Mouse (Mus musculus): ENCODE results near the gene Fcer2a. TPM values are rescaled to one million over a fixed set of nuclear protein-coding genes. Genes with fewer than 3 reads are reported as not detected.

Gene Fcer2a
- not detected in 2 replicates for total RNA-seq (2017)

- no peak for ATAC-seq (replicated peaks; ENCODE audit: low read depth, poor library complexity, severe bottlenecking)
Observed at GRCm38 (mm10) chr8:3694121-3694520, at the start of gene Fcer2a. Fcer2a (minus strand) TSS chr8:3694175.

- ATAC-seq (replicated peaks; ENCODE audit: low read depth, poor library complexity, severe bottlenecking): no peak
Observed at GRCm38 (mm10) chr8:3736947-3737346, 43.0 kb upstream of the Fcer2a start.

- no peak for ATAC-seq (replicated peaks; ENCODE audit: low read depth, poor library complexity, severe bottlenecking)
Observed at GRCm38 (mm10) chr8:3735599-3735998, 41.6 kb upstream of the Fcer2a start.

- no peak for ATAC-seq (replicated peaks; ENCODE audit: low read depth, poor library complexity, severe bottlenecking)
Observed at GRCm38 (mm10) chr8:3734084-3734483, 40.1 kb upstream of the Fcer2a start.

GRCm38 (mm10) chr8:3721041-3721440, 27.1 kb upstream of the Fcer2a start:
- no peak for ATAC-seq (replicated peaks; ENCODE audit: low read depth, poor library complexity, severe bottlenecking)

- ATAC-seq (replicated peaks; ENCODE audit: low read depth, poor library complexity, severe bottlenecking): no peak
Observed at GRCm38 (mm10) chr8:3720551-3720950, 26.6 kb upstream of the Fcer2a start, which contains the start of gene Clec4g. Clec4g (minus strand) TSS chr8:3720651.

GRCm38 (mm10) chr8:3718559-3718958, 24.6 kb upstream of the Fcer2a start:
- ATAC-seq (replicated peaks; ENCODE audit: low read depth, poor library complexity, severe bottlenecking): peak; percentile 100

GRCm38 (mm10) chr8:3717321-3717954, 23.5 kb upstream of the Fcer2a start:
- no peak for ATAC-seq (replicated peaks; ENCODE audit: low read depth, poor library complexity, severe bottlenecking)

GRCm38 (mm10) chr8:3711646-3712045, 17.7 kb upstream of the Fcer2a start:
- ATAC-seq (replicated peaks; ENCODE audit: low read depth, poor library complexity, severe bottlenecking): peak; percentile 93

GRCm38 (mm10) chr8:3710312-3710711, 16.3 kb upstream of the Fcer2a start:
- ATAC-seq (replicated peaks; ENCODE audit: low read depth, poor library complexity, severe bottlenecking): no peak

GRCm38 (mm10) chr8:3707611-3708010, 13.6 kb upstream of the Fcer2a start:
- no peak for ATAC-seq (replicated peaks; ENCODE audit: low read depth, poor library complexity, severe bottlenecking)

GRCm38 (mm10) chr8:3705711-3706110, 11.7 kb upstream of the Fcer2a start:
- ATAC-seq (replicated peaks; ENCODE audit: low read depth, poor library complexity, severe bottlenecking): peak; percentile 55

- ATAC-seq (replicated peaks; ENCODE audit: low read depth, poor library complexity, severe bottlenecking): peak; percentile 85
Observed at GRCm38 (mm10) chr8:3701491-3701890, 7.5 kb upstream of the Fcer2a start.

- ATAC-seq (replicated peaks; ENCODE audit: low read depth, poor library complexity, severe bottlenecking): no peak
Observed at GRCm38 (mm10) chr8:3690774-3691173, 3.2 kb downstream of the Fcer2a start.

- peak; percentile 57 for ATAC-seq (replicated peaks; ENCODE audit: low read depth, poor library complexity, severe bottlenecking)
Observed at GRCm38 (mm10) chr8:3687537-3687936, 6.4 kb downstream of the Fcer2a start.

GRCm38 (mm10) chr8:3685422-3685821, 8.6 kb downstream of the Fcer2a start:
- no peak for ATAC-seq (replicated peaks; ENCODE audit: low read depth, poor library complexity, severe bottlenecking)

- ATAC-seq (replicated peaks; ENCODE audit: low read depth, poor library complexity, severe bottlenecking): no peak
Observed at GRCm38 (mm10) chr8:3684530-3684929, 9.4 kb downstream of the Fcer2a start.

- ATAC-seq (replicated peaks; ENCODE audit: low read depth, poor library complexity, severe bottlenecking): peak; percentile 51
Observed at GRCm38 (mm10) chr8:3683408-3684176, 10.4 kb downstream of the Fcer2a start.

- ATAC-seq (replicated peaks; ENCODE audit: low read depth, poor library complexity, severe bottlenecking): no peak
Observed at GRCm38 (mm10) chr8:3682435-3682834, 11.5 kb downstream of the Fcer2a start.

- no peak for ATAC-seq (replicated peaks; ENCODE audit: low read depth, poor library complexity, severe bottlenecking)
Observed at GRCm38 (mm10) chr8:3679656-3680055, 14.3 kb downstream of the Fcer2a start.

GRCm38 (mm10) chr8:3679236-3679635, 14.7 kb downstream of the Fcer2a start:
- no peak for ATAC-seq (replicated peaks; ENCODE audit: low read depth, poor library complexity, severe bottlenecking)

- ATAC-seq (replicated peaks; ENCODE audit: low read depth, poor library complexity, severe bottlenecking): no peak
Observed at GRCm38 (mm10) chr8:3678831-3679230, 15.1 kb downstream of the Fcer2a start.

All from common myeloid progenitor, adult 5-6 weeks (primary cell).